Mouse (Mus musculus) hindbrain, embryonic 14.5 days (tissue): ENCODE measurements around the gene Impg1. TPM values are rescaled to one million over a fixed set of nuclear protein-coding genes. Genes with fewer than 3 reads are reported as not detected.

ENCODE experiments used
- ATAC-seq: fragments of 200-750 bp; cut with Nextera tagmentation; 2 replicates; pipeline ENCODE4 v1.8.0; 2017; ENCODE audit warnings: moderate number of reproducible peaks, mild to moderate bottlenecking, moderate TSS enrichment, moderate library complexity; ENCODE audit not compliant: low FRiP score
- DNase-seq: peaks from one replicate; pipeline ENCODE4 v3.0.0-alpha.2; 2015; ENCODE audit warnings: low spot score
- H3K27ac ChIP-seq: fragments of 300-500 bp; sonication (generic); 2 replicates; pipeline ENCODE4 v1.5.1; 2014; ENCODE audit warnings: mild to moderate bottlenecking, moderate library complexity
- H3K27me3 ChIP-seq: fragments of 300-500 bp; sonication (generic); 2 replicates; pipeline ENCODE4 v1.6.1; 2014; ENCODE audit warnings: mild to moderate bottlenecking, low read length, mixed read lengths; ENCODE audit not compliant: control insufficient read depth, insufficient read depth
- H3K36me3 ChIP-seq: fragments of 300-500 bp; sonication (generic); replicated peaks from 2 replicates; pipeline ENCODE4 v1.6.1; 2014; ENCODE audit not compliant: control insufficient read depth, insufficient read depth
- H3K4me1 ChIP-seq: fragments of 300-500 bp; sonication (generic); replicated peaks from 2 replicates; pipeline ENCODE4 v1.6.1; 2014; ENCODE audit warnings: antibody characterized with exemption, low read length, mixed read lengths; ENCODE audit not compliant: control insufficient read depth, insufficient read depth
- H3K4me2 ChIP-seq: fragments of 300-500 bp; sonication (generic); replicated peaks from 2 replicates; pipeline ENCODE4 v1.6.1; 2014; ENCODE audit warnings: mild to moderate bottlenecking, moderate library complexity
- H3K4me3 ChIP-seq: fragments of 300-500 bp; sonication (generic); replicated peaks from 2 replicates; pipeline ENCODE4 v1.5.1; 2014; ENCODE audit warnings: mild to moderate bottlenecking, low read length
- H3K9ac ChIP-seq: fragments of 300-500 bp; sonication (generic); 2 replicates; pipeline ENCODE4 v1.6.1; 2014
- H3K9me3 ChIP-seq: fragments of 300-500 bp; sonication (generic); 2 replicates; pipeline ENCODE4 v1.6.1; 2016; ENCODE audit warnings: low read length; ENCODE audit not compliant: control insufficient read depth
- WGBS: fragments of 180-500 bp; shearing (Covaris S2); extraction: QIAGEN DNeasy Blood & Tissue Kit; methylation state at CpG from one replicate; pipeline ENCODE4 v1.1.7; 2014; 5-methylcytosine and 5-hydroxymethylcytosine counted together
- polyA plus RNA-seq: library from polyadenylated mRNA; unstranded; fragments of >200 nt; fragmentation: Nextera tagmentation; extraction: Ambion mirVana; gene quantifications from 2 replicates; pipeline ENCODE4 v1.2.1, GENCODE M21; 2014

Gene Impg1
- polyA plus RNA-seq, 1 experiment from 2014 or later = not detected

DNA sequence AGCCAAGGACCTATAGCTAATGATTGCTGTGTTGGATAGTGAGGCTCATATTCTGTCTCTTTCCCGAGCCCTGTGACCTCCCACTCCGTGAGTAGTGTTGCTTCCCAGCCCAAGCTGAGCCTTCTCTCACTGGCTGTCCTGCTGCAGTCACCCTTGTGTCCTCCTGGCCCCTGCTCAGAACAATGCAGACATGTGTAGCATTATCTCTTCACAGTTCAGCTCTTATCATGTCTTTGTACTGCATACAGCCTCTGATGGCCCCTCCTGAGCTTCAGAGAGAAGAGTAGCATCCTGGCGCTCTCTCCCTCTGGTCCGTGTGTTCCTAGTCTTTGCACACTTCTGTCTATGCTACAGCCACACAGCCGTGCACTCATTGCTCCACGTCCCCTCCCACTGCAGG is 187.5 kb downstream of the Impg1 start:
- H3K9me3 ChIP-seq = no peaks in the 10 kb centered on the region
- no peak overlapping the region for H3K9ac ChIP-seq
- no peak overlapping the region for H3K4me3 ChIP-seq
- H3K36me3 ChIP-seq = 0 out of 2 replicates have a peak, but pooled peaks cover 3% of the 10 kb centered on the region
- DNase-seq (no peak), ATAC-seq (no peak)
- WGBS = 73% methylated on average over 6 of the region's 6 CpGs
- no peaks in the 10 kb centered on the region for H3K27me3 ChIP-seq
- H3K27ac ChIP-seq = no peak overlapping the region
- H3K4me2 ChIP-seq = no peak overlapping the region
- H3K4me1 ChIP-seq = no peaks in the 10 kb centered on the region

DNA sequence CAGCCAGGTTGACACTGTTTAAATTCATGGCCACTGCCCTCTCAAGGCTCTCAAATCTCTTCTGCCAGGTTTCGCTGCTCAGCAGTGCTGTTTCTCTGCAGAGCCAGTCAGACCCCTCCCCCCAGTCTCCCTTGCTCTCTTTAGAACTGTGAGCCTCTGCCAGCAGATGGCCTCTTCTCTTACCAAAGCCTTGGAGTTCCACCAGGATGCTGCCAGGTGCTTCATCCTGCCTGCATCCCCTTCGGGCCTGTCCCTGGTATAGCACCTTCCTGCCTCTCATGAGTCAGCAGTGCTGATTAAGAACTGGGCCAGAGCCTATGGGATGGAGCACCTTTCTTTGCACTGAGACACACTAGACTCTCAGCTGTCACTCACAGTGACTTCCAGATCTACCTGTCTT is 188.1 kb downstream of the Impg1 start:
- Histone ChIP-seq H3K27ac (no peak overlapping the region), H3K9ac (no peak overlapping the region), H3K27me3 (no peaks in the 10 kb centered on the region), H3K4me1 (no peaks in the 10 kb centered on the region), H3K4me3 (no peak overlapping the region), H3K9me3 (no peaks in the 10 kb centered on the region), H3K4me2 (no peak overlapping the region), H3K36me3 (0 out of 2 replicates have a peak, but pooled peaks cover 3% of the 10 kb centered on the region)
- ATAC-seq (no peak; the same call in 1 of the 2 replicates), DNase-seq (no peak)
- WGBS = 62% methylated on average over 2 of the region's 2 CpGs

DNA sequence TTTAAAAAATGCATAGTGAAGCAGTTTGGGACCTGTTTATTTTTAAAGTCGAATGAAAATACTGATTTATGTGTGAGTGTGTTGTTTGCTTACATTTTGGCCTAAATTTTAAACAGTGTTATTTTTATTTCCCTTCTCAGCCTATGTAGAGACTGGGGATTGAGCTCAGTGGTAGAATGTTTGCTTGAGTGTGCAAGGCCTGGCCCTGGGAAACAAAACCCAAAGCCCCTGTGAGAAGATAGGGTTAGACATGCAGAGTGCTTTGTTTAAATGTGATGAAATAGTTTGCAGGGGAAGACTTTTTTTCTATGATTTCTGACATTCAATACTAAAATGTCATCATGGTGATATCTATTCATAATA is 189.5 kb downstream of the Impg1 start:
- no peak for ATAC-seq
- no peak for DNase-seq
- 0 out of 2 replicates have a peak, but pooled peaks cover 3% of the 10 kb centered on the region for H3K36me3 ChIP-seq
- no peak overlapping the region for H3K9ac ChIP-seq
- WGBS = 87% methylated on average over 1 of the region's 1 CpGs
- H3K4me3 ChIP-seq = no peak overlapping the region
- no peaks in the 10 kb centered on the region for H3K4me1 ChIP-seq
- no peak overlapping the region for H3K4me2 ChIP-seq
- H3K9me3 ChIP-seq = no peaks in the 10 kb centered on the region
- no peak overlapping the region for H3K27ac ChIP-seq
- no peaks in the 10 kb centered on the region for H3K27me3 ChIP-seq

DNA sequence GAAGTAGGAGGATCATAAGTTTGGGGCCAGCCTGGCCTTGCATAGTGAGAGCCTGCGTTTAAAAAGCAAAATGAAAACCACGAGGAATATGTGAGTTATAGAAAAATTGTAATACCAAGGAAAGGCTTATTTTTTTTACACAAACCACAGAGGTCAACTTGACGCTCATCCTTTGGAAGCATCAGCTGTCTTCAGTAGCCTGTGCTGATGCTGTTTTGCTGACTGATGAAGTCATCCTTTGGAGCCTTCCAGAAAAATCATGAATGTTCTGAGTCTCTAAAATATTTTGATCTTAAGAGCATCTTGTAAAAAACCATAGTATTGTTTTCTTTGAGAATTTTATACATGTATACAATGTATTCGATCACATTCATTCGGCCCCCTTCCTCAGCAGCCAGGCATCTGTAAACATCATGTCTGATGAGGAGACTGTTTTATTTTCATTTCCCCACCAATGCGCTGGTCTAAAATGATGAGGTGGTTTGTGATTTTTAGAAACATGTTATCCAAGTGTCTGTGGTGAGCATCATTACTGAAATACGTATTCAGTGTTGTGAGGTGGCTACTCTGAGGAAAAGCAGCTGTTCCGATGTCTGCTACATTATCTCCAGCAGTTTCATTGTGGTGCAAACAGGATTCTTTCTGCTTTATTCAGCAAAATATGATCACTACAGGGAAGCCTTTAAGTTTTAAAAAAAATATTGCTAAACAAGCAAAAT is 190.1 kb downstream of the Impg1 start:
- no peak for DNase-seq
- no peak overlapping the region for H3K9ac ChIP-seq
- 84% methylated on average over 8 of the region's 8 CpGs for WGBS
- H3K4me3 ChIP-seq = no peak overlapping the region
- H3K9me3 ChIP-seq = no peaks in the 10 kb centered on the region
- H3K27me3 ChIP-seq = no peaks in the 10 kb centered on the region
- no peaks in the 10 kb centered on the region for H3K4me1 ChIP-seq
- H3K27ac ChIP-seq = no peak overlapping the region
- H3K36me3 ChIP-seq = 0 out of 2 replicates have a peak, but pooled peaks cover 3% of the 10 kb centered on the region
- ATAC-seq = no peak
- H3K4me2 ChIP-seq = no peak overlapping the region

DNA sequence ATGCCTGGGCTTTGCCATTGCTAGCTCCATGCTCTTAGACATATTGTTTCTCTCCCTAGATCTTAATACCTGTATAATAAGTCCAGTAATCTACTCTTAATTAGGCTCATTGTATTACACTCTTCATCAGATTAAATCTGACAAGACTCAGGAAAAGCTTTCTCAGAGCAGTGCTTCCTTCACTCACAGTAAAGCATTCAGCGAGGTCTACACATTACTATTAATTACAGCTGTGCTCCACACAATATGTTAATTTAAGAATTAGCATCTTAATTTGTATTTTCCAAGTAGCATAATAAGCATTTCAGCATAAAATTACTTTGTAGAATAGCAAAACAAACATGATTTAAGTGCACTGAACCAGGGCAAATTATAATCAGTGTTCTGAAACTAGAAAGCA is 192.3 kb downstream of the Impg1 start:
- Histone ChIP-seq H3K27ac (no peak overlapping the region), H3K9ac (no peak overlapping the region), H3K9me3 (no peaks in the 10 kb centered on the region), H3K4me2 (no peak overlapping the region), H3K4me3 (no peak overlapping the region), H3K27me3 (no peaks in the 10 kb centered on the region), H3K36me3 (0 out of 2 replicates have a peak, but pooled peaks cover 3% of the 10 kb centered on the region), H3K4me1 (no peaks in the 10 kb centered on the region)
- WGBS = 66% methylated on average over 1 of the region's 1 CpGs
- ATAC-seq = no peak
- no peak for DNase-seq

DNA sequence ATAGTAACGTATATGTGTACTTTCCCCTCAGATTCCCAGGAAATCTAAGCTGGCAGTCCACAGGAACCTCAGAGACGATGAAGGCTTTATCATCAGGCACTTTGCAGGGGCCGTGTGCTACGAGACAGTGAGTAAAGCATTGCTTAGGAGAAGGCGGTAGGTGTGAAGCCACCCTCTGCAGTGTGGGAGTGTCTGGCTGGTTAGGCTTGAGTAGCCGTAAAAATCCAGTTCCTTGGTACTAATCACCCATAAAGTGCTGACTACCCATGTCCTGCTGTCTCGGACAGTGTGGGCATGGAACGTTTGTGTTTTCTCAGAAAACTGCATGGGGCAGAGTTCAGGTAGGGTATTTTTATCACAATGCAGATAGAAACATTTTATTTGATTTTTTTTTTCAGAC is 195.7 kb downstream of the Impg1 start:
- Histone ChIP-seq H3K27ac (no peak overlapping the region), H3K4me2 (no peak overlapping the region), H3K9me3 (no peaks in the 10 kb centered on the region), H3K9ac (no peak overlapping the region), H3K4me3 (no peak overlapping the region), H3K27me3 (no peaks in the 10 kb centered on the region), H3K36me3 (no peaks in the 10 kb centered on the region), H3K4me1 (no peaks in the 10 kb centered on the region)
- 80% methylated on average over 8 of the region's 8 CpGs for WGBS
- ATAC-seq = no peak
- DNase-seq = no peak

DNA sequence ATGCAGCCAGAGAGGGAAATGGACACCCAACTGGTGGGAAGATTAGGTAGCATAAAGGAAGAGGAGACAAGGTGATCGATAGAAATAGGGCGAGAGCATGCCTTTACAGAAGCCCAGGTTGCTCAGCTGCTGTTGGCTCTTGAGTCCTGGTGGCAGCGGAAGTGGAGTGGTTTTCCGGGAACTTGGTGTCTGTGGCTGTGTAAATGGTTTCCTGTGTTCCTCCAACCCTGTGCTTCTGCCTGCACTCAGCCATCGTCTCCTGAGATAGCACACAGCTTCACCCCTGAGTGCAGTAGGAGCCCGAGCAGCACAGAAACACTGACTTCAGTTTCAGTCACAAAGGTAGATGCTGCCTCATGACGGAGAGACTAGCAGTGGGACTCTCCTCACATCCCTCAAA is 198.8 kb downstream of the Impg1 start:
- no peak overlapping the region for H3K4me2 ChIP-seq
- 90% methylated on average over 7 of the region's 7 CpGs for WGBS
- H3K36me3 ChIP-seq = no peaks in the 10 kb centered on the region
- H3K27me3 ChIP-seq = no peaks in the 10 kb centered on the region
- no peak for ATAC-seq
- no peaks in the 10 kb centered on the region for H3K9me3 ChIP-seq
- no peak overlapping the region for H3K27ac ChIP-seq
- H3K4me3 ChIP-seq = no peak overlapping the region
- no peaks in the 10 kb centered on the region for H3K4me1 ChIP-seq
- no peak overlapping the region for H3K9ac ChIP-seq
- DNase-seq = no peak

DNA sequence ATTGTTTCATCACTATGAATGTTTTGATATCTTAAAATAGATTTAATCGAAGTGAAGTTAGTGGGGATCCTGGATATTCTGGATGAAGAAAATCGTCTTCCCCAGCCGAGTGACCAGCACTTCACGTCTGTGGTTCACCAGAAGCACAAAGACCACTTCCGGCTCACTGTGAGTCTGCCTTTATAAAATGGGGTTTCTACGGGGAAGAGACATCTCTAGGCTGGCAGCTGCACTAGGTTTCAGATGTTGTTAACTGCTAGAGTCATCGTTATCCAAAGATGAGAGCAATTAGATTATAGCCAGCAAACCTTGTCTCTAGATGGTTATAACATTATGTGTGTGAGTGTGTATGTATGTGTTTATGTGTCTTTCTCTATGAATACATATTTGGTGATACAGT is 199.2 kb downstream of the Impg1 start:
- Histone ChIP-seq H3K4me3 (no peak overlapping the region), H3K9me3 (no peaks in the 10 kb centered on the region), H3K27me3 (no peaks in the 10 kb centered on the region), H3K9ac (no peak overlapping the region), H3K4me2 (no peak overlapping the region), H3K36me3 (no peaks in the 10 kb centered on the region), H3K27ac (no peak overlapping the region), H3K4me1 (no peaks in the 10 kb centered on the region)
- DNase-seq (no peak), ATAC-seq (no peak)
- WGBS = 90% methylated on average over 7 of the region's 7 CpGs
